In the genomic region with DNA sequence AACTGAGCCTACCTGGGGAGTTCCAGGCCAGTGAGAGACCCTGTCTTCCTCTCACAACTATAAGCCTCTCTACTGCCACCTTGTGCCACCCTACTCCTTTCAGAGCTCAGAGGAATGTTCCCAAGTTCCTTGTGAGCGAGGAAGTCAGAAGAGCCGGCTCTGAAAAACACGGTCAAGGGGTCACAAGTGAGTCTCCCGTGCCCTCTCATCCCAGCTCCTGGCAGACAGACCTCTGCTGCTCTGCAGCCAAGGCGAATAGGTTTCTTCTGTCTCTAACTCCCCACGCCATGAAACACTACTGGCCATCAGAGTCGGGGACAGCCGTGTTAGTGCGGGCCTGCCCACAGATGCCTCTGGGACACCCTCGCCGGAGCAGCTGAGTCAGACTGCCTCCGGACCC, we compare ENCODE assay signal across 7 mouse cellular contexts. TPM values are rescaled to one million over a fixed set of nuclear protein-coding genes. Genes with fewer than 3 reads are reported as not detected.
DNase-seq lines count a peak whose midpoint lies in the region; ATAC-seq and TF ChIP-seq lines count a peak whose summit lies in the region.

No protein-coding gene starts in this region.

- H3K27ac ChIP-seq in bone marrow macrophage, adult 2 months (ENCODE audit: insufficient read depth, low read depth, low read length): no peak overlapping the region
- H3K27ac ChIP-seq in forebrain, embryonic 12.5 days: 0 out of 2 replicates have a peak overlapping the region, but pooled peaks have one; percentile 13
- H3K27ac ChIP-seq in hindbrain, embryonic 16.5 days (ENCODE audit: low read depth, low read length): peak overlapping the region; percentile 69; the same call in 1 of the 2 replicates
- 0 out of 2 replicates have a peak overlapping the region, but pooled peaks have one; percentile 8 for H3K27ac ChIP-seq in lung, embryonic 15.5 days

- ATAC-seq in forebrain, embryonic 12.5 days (ENCODE audit: low FRiP score): no peak
- ATAC-seq in hindbrain, embryonic 16.5 days: 0 out of 2 replicates have a peak, but pooled peaks have one; percentile 22
- ATAC-seq in lung, embryonic 15.5 days (ENCODE audit: borderline replicate concordance, extremely low read depth, low FRiP score, low TSS enrichment): peak; percentile 33; the same call in 1 of the 2 replicates

- no peak overlapping the region for H3K4me3 ChIP-seq in bone marrow macrophage, adult 2 months (ENCODE audit: insufficient read depth, low read length)
- no peak overlapping the region for H3K4me3 ChIP-seq in forebrain, embryonic 12.5 days (replicated peaks)
- H3K4me3 ChIP-seq in hindbrain, embryonic 16.5 days (ENCODE audit: low read length): no peak overlapping the region
- no peak overlapping the region for H3K4me3 ChIP-seq in lung, embryonic 15.5 days

- no peak overlapping the region for H3K9ac ChIP-seq in forebrain, embryonic 12.5 days
- no peak overlapping the region; the same call in 1 of the 2 replicates for H3K9ac ChIP-seq in hindbrain, embryonic 16.5 days (ENCODE audit: low read depth, low read length)
- no peak overlapping the region for H3K9ac ChIP-seq in lung, embryonic 15.5 days

- peak; percentile 46 to 47 for DNase-seq in right cerebral cortex, adult 2 months (ENCODE audit: low spot score in 2 of 2)
- DNase-seq in right cerebral cortex, postnatal 25 days: no peak
- DNase-seq in thymus, postnatal 36 days: peak; percentile 24 to 33

- 59% methylated on average over 12 of the region's 12 CpGs for WGBS in forebrain, embryonic 12.5 days
- WGBS in hindbrain, embryonic 16.5 days: 47% methylated on average over 12 of the region's 12 CpGs
- WGBS in lung, embryonic 15.5 days: 54% methylated on average over 12 of the region's 12 CpGs

- TF ChIP-seq POLR2A in bone marrow macrophage, adult 2 months (IDR thresholded peaks at IDR 0.05; ENCODE audit: borderline replicate concordance, low read depth, low read length): no peak

- no peaks in the 10 kb centered on the region for H3K9me3 ChIP-seq in forebrain, embryonic 12.5 days
- H3K9me3 ChIP-seq in hindbrain, embryonic 16.5 days (ENCODE audit: control insufficient read depth, low read length): no peaks in the 10 kb centered on the region
- H3K9me3 ChIP-seq in lung, embryonic 15.5 days: no peaks in the 10 kb centered on the region

- no peaks in the 10 kb centered on the region for H3K36me3 ChIP-seq in forebrain, embryonic 12.5 days (replicated peaks)
- H3K36me3 ChIP-seq in hindbrain, embryonic 16.5 days (ENCODE audit: control insufficient read depth, insufficient read depth, low read length): no peaks in the 10 kb centered on the region
- no peaks in the 10 kb centered on the region for H3K36me3 ChIP-seq in lung, embryonic 15.5 days

- TF ChIP-seq CTCF in bone marrow macrophage, adult 2 months (IDR thresholded peaks at IDR 0.05; ENCODE audit: low read depth, low read length): 0 out of 2 replicates have a peak, but pooled peaks have one; percentile 11

- H3K4me2 ChIP-seq in forebrain, embryonic 12.5 days: no peak overlapping the region
- no peak overlapping the region for H3K4me2 ChIP-seq in hindbrain, embryonic 16.5 days (ENCODE audit: low read length)
- peak overlapping the region; percentile 22; the same call in 1 of the 2 replicates for H3K4me2 ChIP-seq in lung, embryonic 15.5 days

- H3K4me1 ChIP-seq in bone marrow macrophage, adult 2 months (ENCODE audit: control insufficient read depth, insufficient read depth, low read length): peaks cover 6% of the 10 kb centered on the region; the same call in 1 of the 2 replicates
- H3K4me1 ChIP-seq in forebrain, embryonic 12.5 days: peaks cover 5% of the 10 kb centered on the region; the same call in 1 of the 2 replicates
- peaks cover 10% of the 10 kb centered on the region for H3K4me1 ChIP-seq in hindbrain, embryonic 16.5 days (ENCODE audit: control insufficient read depth, insufficient read depth, low read depth, low read length)
- H3K4me1 ChIP-seq in lung, embryonic 15.5 days: no peaks in the 10 kb centered on the region

- H3K27me3 ChIP-seq in forebrain, embryonic 12.5 days: no peaks in the 10 kb centered on the region
- no peaks in the 10 kb centered on the region for H3K27me3 ChIP-seq in hindbrain, embryonic 16.5 days (replicated peaks; ENCODE audit: control insufficient read depth, insufficient read depth, low read length)
- H3K27me3 ChIP-seq in lung, embryonic 15.5 days: no peaks in the 10 kb centered on the region

RNA-seq across cellular contexts. Expression of a gene that starts 40.9 kb away (rescaled TPM):
- 23.9 and 31.8 TPM in 2 replicates for polyA plus RNA-seq in bone marrow macrophage, adult 2 months (2012; ENCODE audit: insufficient read depth, insufficient read length, missing spikeins)
- 48.1 and 49.4 TPM in 2 replicates for polyA plus RNA-seq in forebrain, embryonic 12.5 days (2016; fragmentation: Nextera tagmentation; extraction: Ambion mirVana)
- 25.6 and 31.4 TPM in 2 replicates for polyA plus RNA-seq in hindbrain, embryonic 16.5 days (2015; fragmentation: Nextera tagmentation; extraction: Ambion mirVana)
- polyA plus RNA-seq in lung, embryonic 15.5 days (2015; fragmentation: Nextera tagmentation; extraction: Ambion mirVana): 35.3 and 39.6 TPM in 2 replicates

RNA-seq across cellular contexts. Expression of a gene that starts 41.0 kb away (rescaled TPM):
- polyA plus RNA-seq in bone marrow macrophage, adult 2 months (2012; ENCODE audit: insufficient read depth, insufficient read length, missing spikeins): not detected in 2 replicates
- polyA plus RNA-seq in forebrain, embryonic 12.5 days (2016; fragmentation: Nextera tagmentation; extraction: Ambion mirVana): 0.29 and 0.42 TPM in 2 replicates
- 0.15 and 0.19 TPM in 2 replicates for polyA plus RNA-seq in hindbrain, embryonic 16.5 days (2015; fragmentation: Nextera tagmentation; extraction: Ambion mirVana)
- polyA plus RNA-seq in lung, embryonic 15.5 days (2015; fragmentation: Nextera tagmentation; extraction: Ambion mirVana): 0.12 TPM in 1 of 2 replicates, not detected in the other
